ENCODE assay signal across 15 mouse cellular contexts in genomic region chr9:115746436-115746835, GRCm38 (mm10).
"Had no signal": no experiment of that assay in that cellular context is flagged by ENCODE, and none has a peak within 500 bp of the region (broad histone marks: within the 10 kb centered on the region; RNA-seq: fewer than 3 reads in every experiment).

No protein-coding gene starts in this region.

- H3K4me3 ChIP-seq: intestine, embryonic 15.5 days; kidney, embryonic 15.5 days; limb, embryonic 15.5 days; midbrain, embryonic 15.5 days; stomach, embryonic 15.5 days had no signal

- H3K9ac ChIP-seq: intestine, embryonic 15.5 days; kidney, embryonic 15.5 days; limb, embryonic 15.5 days; liver, embryonic 14.5 days; midbrain, embryonic 15.5 days; stomach, embryonic 15.5 days had no signal

- H3K27ac ChIP-seq: intestine, embryonic 15.5 days; kidney, embryonic 15.5 days; limb, embryonic 15.5 days; liver, embryonic 14.5 days; macrophage; midbrain, embryonic 15.5 days; stomach, embryonic 15.5 days had no signal

- H3K4me1 ChIP-seq: intestine, embryonic 15.5 days; kidney, embryonic 15.5 days; limb, embryonic 15.5 days; midbrain, embryonic 15.5 days; stomach, embryonic 15.5 days had no signal

- H3K9me3 ChIP-seq: kidney, embryonic 15.5 days; limb, embryonic 15.5 days; midbrain, embryonic 15.5 days; stomach, embryonic 15.5 days had no signal

- H3K36me3 ChIP-seq: intestine, embryonic 15.5 days; kidney, embryonic 15.5 days; limb, embryonic 15.5 days; midbrain, embryonic 15.5 days; stomach, embryonic 15.5 days had no signal

- H3K4me2 ChIP-seq: intestine, embryonic 15.5 days; kidney, embryonic 15.5 days; limb, embryonic 15.5 days; midbrain, embryonic 11.5 days; midbrain, embryonic 15.5 days; stomach, embryonic 15.5 days had no signal

- ATAC-seq: intestine, embryonic 15.5 days; midbrain, embryonic 15.5 days had no signal

- H3K27me3 ChIP-seq: intestine, embryonic 15.5 days; kidney, embryonic 15.5 days; limb, embryonic 15.5 days; midbrain, embryonic 15.5 days; stomach, embryonic 15.5 days had no signal

- DNase-seq: kidney, adult 18-20 months; kidney, postnatal 14 days; lung, adult 2 months; lung, postnatal 10 days; spleen, adult 18-20 months; thymus, adult 2 months; thymus, postnatal 25 days had no signal
